Mouse (Mus musculus) skeletal muscle tissue, adult 2 months (tissue): ENCODE data around the gene Vmn2r87.
"Not testable (repeated sequence)": the region's sequence is repeated elsewhere in the genome, so short reads cannot be mapped to it uniquely, and the experiment has no call there.

Experiments
- DNase-seq: peaks from one replicate; pipeline ENCODE4 v3.0.0-alpha.2; 2012; ENCODE audit warnings: low read depth, low spot score

Vmn2r87 gene

DNA sequence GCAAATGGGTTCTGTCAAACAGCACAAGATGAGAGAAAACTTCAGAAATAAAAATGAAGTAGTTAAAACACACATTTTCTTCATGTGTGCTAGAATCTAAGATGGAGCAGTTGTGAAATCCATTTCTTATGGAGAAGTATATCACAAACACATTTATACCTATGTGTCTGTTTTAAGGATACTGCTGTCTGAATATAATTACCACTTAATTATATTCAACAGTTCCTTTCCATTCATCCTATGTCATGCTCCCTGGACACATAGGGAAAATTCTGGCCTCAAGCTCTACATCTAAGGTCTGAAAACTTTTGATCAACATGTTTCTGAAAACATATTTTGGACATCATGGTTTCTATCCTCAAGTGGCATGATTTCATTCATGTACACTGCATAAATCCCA, at the start of gene Vmn2r87:
Vmn2r87 (minus strand) TSS at position 101 of the 400 bp plus-strand sequence.
- DNase-seq = no peak

GRCm38 (mm10) chr10:130544331-130544730, 47.1 kb upstream of the Vmn2r87 start:
- DNase-seq = not testable (repeated sequence)

- DNase-seq = peak; percentile 44
Measured at GRCm38 (mm10) chr10:130541931-130542691, 44.9 kb upstream of the Vmn2r87 start.

DNA sequence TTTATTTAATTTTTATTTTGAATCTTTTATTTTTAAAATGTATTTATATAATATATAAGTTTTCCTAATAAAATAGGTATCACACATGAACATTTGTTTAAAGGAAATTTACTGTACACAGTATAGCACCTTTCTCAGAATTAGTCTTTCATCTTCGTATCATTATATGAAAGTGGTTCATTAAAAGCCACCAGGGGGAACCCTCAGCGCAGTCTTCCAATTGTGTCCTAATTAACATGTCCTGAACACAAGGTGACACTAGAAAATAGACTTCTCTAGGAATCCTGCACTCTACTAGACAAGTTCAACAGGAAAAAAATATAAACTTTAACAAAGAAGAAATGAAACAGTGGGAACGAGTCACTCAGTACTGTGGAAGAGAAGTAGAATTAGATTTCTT, 38.9 kb upstream of the Vmn2r87 start:
- DNase-seq = no peak

DNA sequence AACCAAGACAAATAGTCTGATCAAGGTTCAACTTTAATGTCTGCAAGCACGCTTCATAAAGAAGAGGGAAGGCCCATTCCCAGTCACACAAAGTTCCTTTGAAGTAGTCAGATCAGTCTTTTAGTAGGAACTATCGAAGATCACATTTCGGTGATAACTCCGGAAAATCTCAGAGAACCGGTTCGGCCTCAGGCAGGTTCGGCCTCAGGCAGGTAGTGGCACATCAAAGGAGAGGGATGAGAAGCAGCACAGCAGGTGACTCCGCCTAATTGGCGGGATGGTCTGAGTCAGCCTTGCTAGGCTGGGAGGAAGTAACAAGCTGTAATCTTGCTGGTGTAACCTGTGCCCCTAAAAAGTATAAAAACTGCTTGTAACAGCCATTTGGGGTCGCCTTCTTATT, 30.7 kb upstream of the Vmn2r87 start:
- DNase-seq = no peak

DNA sequence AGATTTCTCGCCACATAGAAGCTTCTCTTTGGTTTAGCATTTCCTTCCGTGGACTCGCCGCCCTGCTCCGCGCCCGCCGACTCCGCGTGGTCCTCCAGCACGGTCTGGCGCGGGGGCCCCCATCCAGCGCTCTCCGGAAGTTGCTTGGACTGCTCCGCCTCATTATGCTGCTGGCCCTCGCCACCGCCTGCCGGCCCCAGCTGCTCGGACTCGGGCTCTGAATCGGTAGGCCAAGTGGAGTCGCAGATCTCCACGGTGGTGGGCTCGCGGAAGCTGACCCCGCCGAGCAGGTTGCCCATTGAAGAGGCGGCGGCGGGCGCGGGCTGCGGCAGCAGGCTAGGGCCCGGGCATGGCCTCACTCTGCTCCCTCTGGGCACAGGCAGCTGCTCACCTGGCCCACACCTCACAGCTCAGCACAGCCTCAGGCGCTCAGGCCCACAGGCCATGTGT, 26.9 kb downstream of the Vmn2r87 start:
- DNase-seq = no peak

DNA sequence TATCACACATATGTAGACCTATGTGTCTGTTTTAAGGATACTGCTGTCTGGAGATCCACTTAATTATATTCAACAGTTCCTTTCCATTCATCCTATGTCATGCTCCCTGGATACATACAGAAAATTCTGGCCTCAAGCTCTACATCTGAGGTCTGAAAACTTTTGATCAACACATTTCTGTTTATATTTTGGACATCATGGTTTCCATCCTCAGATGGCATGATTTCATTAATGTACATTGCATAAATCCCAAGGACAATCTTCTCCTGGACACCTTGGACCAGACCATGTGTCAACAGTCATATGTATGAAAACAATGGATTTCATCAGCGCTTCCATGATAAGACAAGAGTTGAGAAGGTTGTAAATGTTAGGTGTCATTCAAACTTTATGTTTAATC, 41.2 kb downstream of the Vmn2r87 start, which contains the start of gene Vmn2r86:
Vmn2r86 (minus strand) TSS at position 101 of the 400 bp plus-strand sequence.
- DNase-seq = not testable (repeated sequence)

GRCm38 (mm10) chr10:130444776-130445175, 52.4 kb downstream of the Vmn2r87 start:
- no peak for DNase-seq

- DNase-seq = not testable (repeated sequence)
Measured at GRCm38 (mm10) chr10:130434185-130434898, 62.9 kb downstream of the Vmn2r87 start.

DNA sequence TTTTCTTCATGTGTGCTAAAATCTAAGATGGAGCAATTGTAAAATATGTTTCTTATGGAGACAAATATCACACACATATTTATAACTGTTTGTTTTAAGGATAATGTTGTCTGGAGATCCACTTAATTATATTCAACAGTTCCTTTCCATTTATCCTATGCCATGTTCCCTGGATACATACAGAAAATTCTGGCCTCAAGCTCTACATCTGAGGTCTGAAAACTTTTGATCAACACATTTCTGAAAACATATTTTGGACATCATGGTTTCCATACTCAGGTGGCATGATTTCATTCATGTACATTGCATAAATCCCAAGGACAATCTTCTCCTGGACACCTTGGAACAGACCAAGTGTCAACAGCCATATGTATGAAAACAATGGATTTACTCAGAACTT, 67.6 kb downstream of the Vmn2r87 start, which contains the start of gene Vmn2r85:
Vmn2r85 (minus strand) TSS at position 101 of the 400 bp plus-strand sequence.
- DNase-seq = not testable (repeated sequence)

DNA sequence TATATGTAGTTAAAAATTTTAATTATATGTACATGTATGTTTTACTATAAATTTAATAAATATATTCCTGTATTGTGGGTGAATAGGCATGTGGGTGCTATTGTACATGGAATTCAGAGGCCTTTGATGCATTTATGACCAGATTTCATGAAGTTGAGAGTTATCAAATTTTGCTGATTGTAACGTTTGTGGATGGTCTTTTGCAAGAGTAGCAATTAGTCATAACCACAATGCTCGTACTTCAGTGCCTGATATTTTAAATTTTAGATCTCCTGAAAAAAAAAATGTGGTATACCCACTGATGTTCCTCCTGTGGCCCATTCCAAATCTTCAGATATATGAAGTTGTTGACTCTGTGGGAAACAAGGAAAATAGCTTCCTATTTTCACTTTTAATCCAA, 74.8 kb downstream of the Vmn2r87 start:
- not testable (repeated sequence) for DNase-seq
